Mouse (Mus musculus): ENCODE data around the gene Gm12185. TPM values are rescaled to one million over a fixed set of nuclear protein-coding genes. Genes with fewer than 3 reads are reported as not detected.
"Not testable (repeated sequence)": the region's sequence is repeated elsewhere in the genome, so short reads cannot be mapped to it uniquely, and the experiment has no call there.

The Gm12185 gene
- polyA plus RNA-seq, 1 experiment from 2014 or later: not detected

DNA sequence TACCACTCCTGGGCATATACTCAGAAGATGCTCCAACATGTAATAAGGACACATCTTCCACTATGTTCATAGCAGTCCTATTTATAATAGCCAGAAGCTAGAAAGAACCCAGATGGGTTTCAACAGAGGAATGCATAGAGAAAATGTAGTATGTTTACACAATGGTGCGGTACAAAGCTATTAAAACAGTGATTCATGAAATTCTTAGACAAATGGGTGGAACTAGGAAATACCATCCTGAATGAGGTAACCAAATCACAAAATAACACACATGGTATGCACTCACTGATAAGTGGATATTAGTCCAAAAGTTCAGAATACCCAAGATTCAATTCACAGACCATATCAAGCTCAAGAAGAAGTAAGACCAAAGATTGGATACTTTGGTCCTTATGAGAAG, 17.3 kb downstream of the Gm12185 start:
- H3K36me3 ChIP-seq; H3K27me3 ChIP-seq (ENCODE audit: low read depth, poor library complexity, severe bottlenecking); H3K4me1 ChIP-seq; H3K4me3 ChIP-seq; DNase-seq (ENCODE audit: low spot score); H3K9me3 ChIP-seq (replicated peaks); H3K27ac ChIP-seq: not testable (repeated sequence)
- WGBS: no CpG with 5 or more reads among the region's 1 CpGs

DNA sequence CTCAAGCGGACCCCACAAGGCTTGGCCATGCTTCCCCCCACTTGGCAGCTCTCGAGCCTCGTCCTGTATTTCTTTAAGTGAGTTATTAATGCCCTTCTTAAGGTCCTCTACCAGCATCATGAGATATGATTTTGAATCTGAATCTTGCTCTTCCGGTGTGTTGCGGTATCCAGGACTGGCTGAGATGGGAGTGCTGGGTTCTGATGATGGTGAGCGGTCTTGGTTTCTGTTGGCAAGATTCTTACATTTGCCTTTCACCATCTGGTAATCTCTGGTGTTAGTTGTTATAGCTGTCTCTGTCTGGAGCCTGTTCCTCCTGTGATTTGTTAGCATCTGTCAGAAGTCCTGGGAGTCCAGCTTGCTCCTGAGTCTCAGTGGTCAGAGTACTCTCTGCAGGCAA, 45.9 kb downstream of the Gm12185 start, which contains the start of gene Psme2b:
Psme2b (minus strand) TSS at position 101 of the 400 bp plus-strand sequence.
- DNase-seq (ENCODE audit: low spot score); H3K36me3 ChIP-seq; H3K4me3 ChIP-seq; H3K27ac ChIP-seq; H3K4me1 ChIP-seq; H3K27me3 ChIP-seq (ENCODE audit: low read depth, poor library complexity, severe bottlenecking); H3K9me3 ChIP-seq (replicated peaks): not testable (repeated sequence)
- 97% methylated on average over 6 of the region's 6 CpGs for WGBS

DNA sequence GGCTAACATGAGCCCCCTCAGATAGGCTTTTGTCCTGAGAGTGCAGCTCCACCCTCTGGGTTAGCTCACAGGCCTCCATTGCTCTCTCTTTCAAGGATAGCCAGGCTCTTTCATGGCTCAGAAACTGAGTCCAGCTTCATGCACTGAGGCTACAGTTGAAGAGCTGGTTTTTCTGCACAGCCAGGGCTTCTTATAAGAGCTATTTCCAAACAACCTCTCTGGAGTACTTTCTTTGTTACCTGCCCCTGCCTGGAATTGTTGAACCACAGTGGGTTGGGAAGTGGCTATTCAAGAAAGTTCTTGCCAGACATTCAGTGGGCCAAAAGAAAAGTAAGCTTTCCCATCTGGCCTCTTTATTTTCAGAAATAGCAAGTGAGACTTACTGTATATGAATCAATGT, 52.7 kb downstream of the Gm12185 start:
- not testable (repeated sequence) for DNase-seq (ENCODE audit: low spot score); H3K4me1 ChIP-seq; H3K4me3 ChIP-seq; H3K27me3 ChIP-seq (ENCODE audit: low read depth, poor library complexity, severe bottlenecking); H3K36me3 ChIP-seq; H3K27ac ChIP-seq; H3K9me3 ChIP-seq (replicated peaks)

DNA sequence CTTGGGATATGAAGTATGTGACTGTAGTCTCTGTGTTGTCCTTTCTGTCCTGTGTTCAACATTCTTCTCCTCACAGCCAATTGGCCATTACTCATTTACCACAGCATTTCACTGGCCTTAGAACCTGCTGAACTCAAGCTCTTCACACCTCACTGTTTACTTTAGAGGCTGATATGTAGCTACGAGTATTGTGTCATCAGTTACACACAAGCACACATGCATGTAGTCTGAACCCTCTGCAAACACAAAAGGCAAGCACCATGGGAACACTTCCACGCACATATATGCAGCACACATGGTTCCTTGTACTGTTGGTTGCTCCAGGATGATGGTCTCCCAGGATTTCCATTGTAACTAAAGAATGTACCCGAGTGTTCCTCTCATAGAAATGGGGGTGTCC, 56.7 kb downstream of the Gm12185 start:
- H3K27ac ChIP-seq; H3K4me3 ChIP-seq; H3K27me3 ChIP-seq (ENCODE audit: low read depth, poor library complexity, severe bottlenecking); H3K9me3 ChIP-seq (replicated peaks); DNase-seq (ENCODE audit: low spot score); H3K4me1 ChIP-seq; H3K36me3 ChIP-seq: not testable (repeated sequence)
- WGBS: no CpG with 5 or more reads among the region's 3 CpGs

DNA sequence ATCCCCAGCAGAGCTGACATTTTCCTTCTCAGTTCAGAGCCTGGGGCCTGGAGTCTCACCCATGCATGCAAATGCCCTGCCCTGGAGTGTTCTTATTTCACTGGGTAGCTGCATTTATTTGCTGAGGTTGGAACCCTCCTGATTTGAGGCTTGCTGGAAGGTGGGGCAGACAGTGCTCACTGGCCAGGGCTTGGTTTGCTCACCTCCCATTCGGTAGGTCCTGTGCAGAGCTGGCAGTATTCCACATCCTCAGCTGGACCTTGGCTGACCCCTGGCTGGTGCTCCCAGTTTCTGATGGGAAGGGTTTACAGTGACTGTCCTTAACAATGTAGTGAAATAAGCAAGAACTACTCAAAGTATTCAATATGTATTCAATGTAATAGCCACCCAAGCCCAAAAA, 58.1 kb downstream of the Gm12185 start:
- not testable (repeated sequence) for H3K27me3 ChIP-seq (ENCODE audit: low read depth, poor library complexity, severe bottlenecking); H3K4me3 ChIP-seq; H3K27ac ChIP-seq; H3K4me1 ChIP-seq; DNase-seq (ENCODE audit: low spot score); H3K36me3 ChIP-seq; H3K9me3 ChIP-seq (replicated peaks)
- WGBS: 90% methylated on average over 1 of the region's 1 CpGs

DNA sequence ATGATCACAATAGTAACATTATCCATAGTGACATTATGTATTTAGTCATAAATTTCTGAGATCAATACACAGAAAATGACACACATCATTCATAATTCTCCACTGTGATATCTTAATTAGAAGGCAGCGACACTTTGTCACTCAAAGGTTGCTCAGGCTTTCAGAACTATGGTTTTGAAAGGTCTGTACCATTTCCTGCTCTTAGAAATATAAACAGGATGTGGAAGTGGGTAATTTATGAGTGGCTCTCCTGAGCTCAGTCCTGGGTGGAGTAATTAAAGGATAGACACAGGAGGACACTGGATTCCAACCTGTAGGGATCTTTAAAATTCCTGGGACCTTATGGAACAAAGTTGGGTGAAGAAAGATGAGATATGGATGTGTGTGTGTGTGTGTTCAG, 58.6 kb downstream of the Gm12185 start:
- DNase-seq (ENCODE audit: low spot score); H3K27me3 ChIP-seq (ENCODE audit: low read depth, poor library complexity, severe bottlenecking); H3K4me3 ChIP-seq; H3K27ac ChIP-seq; H3K36me3 ChIP-seq; H3K9me3 ChIP-seq (replicated peaks); H3K4me1 ChIP-seq: not testable (repeated sequence)
- 79% methylated on average over 1 of the region's 1 CpGs for WGBS

DNA sequence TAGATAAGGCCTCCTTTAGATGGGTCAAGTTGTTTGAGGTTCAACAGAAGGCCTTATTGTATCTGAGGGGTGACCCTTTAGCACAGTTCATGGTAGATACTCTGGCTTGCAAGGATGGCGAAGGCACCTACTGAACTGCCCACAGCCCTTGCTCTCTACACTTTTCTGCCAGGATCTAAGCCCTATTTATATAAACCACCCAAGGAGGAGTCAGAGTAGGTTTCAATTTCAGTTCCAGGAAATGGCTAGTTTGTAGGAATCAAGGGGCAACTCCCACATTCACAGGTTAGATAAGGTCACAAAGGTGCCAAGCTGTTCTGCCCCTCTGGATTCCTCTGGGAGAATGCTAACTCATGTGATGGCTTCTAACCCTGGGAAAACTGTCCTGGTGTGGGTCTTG, 64.0 kb downstream of the Gm12185 start:
- H3K4me1 ChIP-seq; H3K36me3 ChIP-seq; H3K4me3 ChIP-seq; H3K9me3 ChIP-seq (replicated peaks); H3K27me3 ChIP-seq (ENCODE audit: low read depth, poor library complexity, severe bottlenecking); DNase-seq (ENCODE audit: low spot score); H3K27ac ChIP-seq: not testable (repeated sequence)
- 88% methylated on average over 1 of the region's 1 CpGs for WGBS

DNA sequence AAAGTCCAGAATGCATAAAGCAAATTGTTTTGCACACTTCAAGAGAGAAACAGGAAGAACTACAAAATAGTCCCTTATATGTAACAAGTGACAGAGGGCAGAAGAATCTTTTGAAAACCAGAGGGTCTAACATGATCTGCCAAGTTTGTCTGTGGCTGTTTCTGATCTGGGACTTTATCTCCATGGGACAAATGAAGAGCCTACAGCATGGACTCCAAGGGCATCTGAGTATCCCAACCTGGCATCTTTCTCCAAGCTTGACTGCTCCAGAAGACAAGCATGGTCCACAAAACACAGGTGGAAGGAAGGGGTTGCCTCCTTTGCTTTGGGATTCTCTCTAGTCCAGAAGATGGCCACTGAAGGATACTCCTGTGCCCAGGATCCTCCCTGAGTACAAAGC, 65.6 kb downstream of the Gm12185 start:
- H3K9me3 ChIP-seq (replicated peaks); H3K36me3 ChIP-seq; H3K27me3 ChIP-seq (ENCODE audit: low read depth, poor library complexity, severe bottlenecking); H3K4me3 ChIP-seq; DNase-seq (ENCODE audit: low spot score); H3K27ac ChIP-seq; H3K4me1 ChIP-seq: not testable (repeated sequence)

DNA sequence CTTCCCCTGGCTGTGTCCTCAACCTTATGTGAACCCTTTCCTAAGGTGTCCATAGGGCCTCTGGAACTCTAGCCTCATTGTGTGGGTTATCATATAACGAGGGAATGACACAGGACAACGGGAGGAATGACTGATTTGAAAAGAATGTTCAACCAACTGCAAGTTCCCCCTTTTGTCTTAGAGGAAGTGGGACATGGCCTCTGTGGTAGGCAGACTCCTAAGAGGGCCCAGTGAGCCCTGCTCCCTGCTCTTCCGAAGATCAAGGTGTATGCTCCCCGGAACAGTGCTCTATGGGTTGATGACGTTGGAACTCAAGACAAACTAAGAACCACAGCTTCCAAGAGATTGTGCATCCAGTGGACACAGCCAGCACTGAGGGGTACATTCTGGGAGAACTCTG, 68.2 kb downstream of the Gm12185 start:
- 89% methylated on average over 5 of the region's 5 CpGs for WGBS
- not testable (repeated sequence) for H3K4me3 ChIP-seq; H3K9me3 ChIP-seq (replicated peaks); H3K27ac ChIP-seq; H3K4me1 ChIP-seq; DNase-seq (ENCODE audit: low spot score); H3K36me3 ChIP-seq; H3K27me3 ChIP-seq (ENCODE audit: low read depth, poor library complexity, severe bottlenecking)

DNA sequence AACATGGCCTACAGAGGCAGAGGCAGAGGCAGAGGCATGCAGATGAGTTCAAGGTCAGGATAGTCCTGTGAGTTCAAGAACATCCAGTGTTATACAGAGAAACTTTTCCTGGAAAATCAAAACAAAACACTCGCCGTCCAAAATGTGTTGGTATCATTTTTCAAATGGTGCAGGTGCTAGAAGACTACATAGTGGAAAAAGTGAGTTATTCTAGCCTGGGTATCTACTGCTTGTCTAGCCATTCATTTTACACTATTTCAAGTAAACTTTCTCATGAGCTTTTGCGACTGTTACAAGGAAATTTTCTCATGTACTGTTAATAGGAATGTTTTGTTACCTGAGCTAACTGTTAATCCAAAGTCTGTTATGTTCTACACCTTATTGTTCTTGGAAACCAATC, 73.6 kb downstream of the Gm12185 start:
- Histone ChIP-seq H3K36me3 (no peaks in the 10 kb centered on the region), H3K9me3 (replicated peaks) (no peaks in the 10 kb centered on the region), H3K27ac (no peak overlapping the region), H3K27me3 (ENCODE audit: low read depth, poor library complexity, severe bottlenecking) (no peaks in the 10 kb centered on the region), H3K4me3 (no peak overlapping the region), H3K4me1 (no peaks in the 10 kb centered on the region)
- no peak for DNase-seq (ENCODE audit: low spot score)
- 89% methylated on average over 3 of the region's 3 CpGs for WGBS

DNA sequence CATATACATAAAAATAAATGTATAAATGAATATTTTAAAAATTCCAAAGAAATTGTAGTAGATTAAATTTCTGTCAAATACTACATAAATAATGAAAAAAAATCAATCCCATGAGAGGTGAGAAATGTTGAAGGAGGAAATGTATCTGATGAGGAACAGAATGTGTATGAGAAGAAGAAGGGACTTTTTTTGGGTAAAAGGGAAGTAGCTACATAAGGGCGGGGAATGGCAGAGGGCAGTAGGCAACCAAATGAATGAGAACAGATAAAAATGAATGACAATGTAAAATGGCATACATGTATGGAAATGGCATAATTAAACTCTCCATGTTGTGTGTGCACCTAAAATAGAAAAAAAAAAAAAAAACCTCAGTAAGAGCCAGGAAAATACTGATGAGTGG, 78.4 kb downstream of the Gm12185 start:
- H3K36me3 ChIP-seq: no peaks in the 10 kb centered on the region
- no peaks in the 10 kb centered on the region for H3K27me3 ChIP-seq (ENCODE audit: low read depth, poor library complexity, severe bottlenecking)
- no peak overlapping the region for H3K4me3 ChIP-seq
- DNase-seq (ENCODE audit: low spot score): no peak
- H3K27ac ChIP-seq: no peak overlapping the region
- H3K9me3 ChIP-seq (replicated peaks): no peaks in the 10 kb centered on the region
- H3K4me1 ChIP-seq: no peaks in the 10 kb centered on the region
- 91% methylated on average over 1 of the region's 1 CpGs for WGBS

DNA sequence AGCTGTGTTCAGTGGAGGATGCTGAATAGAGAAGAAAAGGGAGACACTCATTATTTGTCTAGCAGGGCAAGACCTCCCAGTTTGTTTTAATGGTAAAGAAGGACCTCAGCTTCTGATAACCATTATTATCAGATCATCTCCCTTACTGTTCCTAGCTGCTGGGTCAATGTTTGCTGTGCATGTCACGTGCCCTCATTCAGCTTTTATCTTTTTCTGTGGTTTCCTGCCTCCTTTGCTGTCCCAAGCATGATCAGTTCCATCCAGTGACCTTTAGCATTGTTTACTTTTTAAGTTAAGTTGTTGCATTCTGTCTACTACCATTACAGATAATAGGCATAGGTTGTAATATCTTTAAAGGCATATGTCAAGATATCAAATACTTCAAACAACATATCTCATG, 83.6 kb downstream of the Gm12185 start:
- H3K27me3 ChIP-seq (ENCODE audit: low read depth, poor library complexity, severe bottlenecking): no peaks in the 10 kb centered on the region
- H3K4me3 ChIP-seq: no peak overlapping the region
- H3K9me3 ChIP-seq (replicated peaks): no peaks in the 10 kb centered on the region
- no peaks in the 10 kb centered on the region for H3K4me1 ChIP-seq
- H3K36me3 ChIP-seq: no peaks in the 10 kb centered on the region
- no peak for DNase-seq (ENCODE audit: low spot score)
- WGBS: 71% methylated on average over 1 of the region's 1 CpGs
- no peak overlapping the region for H3K27ac ChIP-seq

DNA sequence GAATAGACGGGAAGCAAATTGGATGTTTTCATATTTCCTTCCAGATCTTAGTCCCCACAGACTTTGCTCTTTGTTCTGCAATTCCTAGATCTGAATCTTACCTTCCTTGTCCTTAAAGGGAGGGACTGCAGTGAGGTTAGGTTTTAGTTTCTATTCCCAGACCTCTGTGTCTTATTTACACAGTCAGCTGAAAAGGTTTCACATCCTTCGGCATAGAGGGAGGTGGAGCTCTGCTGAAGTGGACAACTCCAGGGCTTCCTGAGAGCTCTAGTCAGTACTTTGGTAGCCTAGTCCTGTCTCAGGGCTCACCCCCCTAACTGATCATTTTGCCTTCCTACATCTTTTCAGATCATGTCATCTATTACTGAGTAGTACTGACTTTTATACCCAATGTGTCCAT, 90.0 kb downstream of the Gm12185 start, which contains the start of gene Gm5431:
Gm5431 (minus strand) TSS at position 194 of the 400 bp plus-strand sequence.
- Histone ChIP-seq H3K27ac (no peak within 1 kb of the TSS), H3K4me3 (no peak within 1 kb of the TSS), H3K9me3 (replicated peaks) (no peaks in the 10 kb centered on the region), H3K27me3 (ENCODE audit: low read depth, poor library complexity, severe bottlenecking) (no peaks in the 10 kb centered on the region), H3K4me1 (no peaks in the 10 kb centered on the region), H3K36me3 (no peaks in the 10 kb centered on the region)
- 84% methylated on average over 2 of the region's 2 CpGs for WGBS
- no peak for DNase-seq (ENCODE audit: low spot score)

DNA sequence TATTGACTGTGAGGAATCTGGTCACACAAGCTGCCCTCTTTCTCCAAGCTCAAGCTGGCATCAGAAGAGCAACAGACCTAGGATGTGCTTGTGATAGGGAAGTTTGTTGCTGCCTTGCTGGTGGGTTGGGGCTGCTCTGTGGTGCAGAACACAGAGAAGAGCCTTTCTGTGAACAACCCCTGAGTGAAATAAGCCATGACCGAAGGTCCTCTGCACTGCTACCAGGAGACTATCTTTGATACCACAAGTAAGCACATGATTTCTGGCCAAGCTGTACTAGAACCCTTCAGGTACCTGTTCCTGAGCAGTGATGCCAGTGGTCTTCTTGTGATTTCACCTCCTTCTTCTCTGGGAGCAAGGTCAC, 90.5 kb downstream of the Gm12185 start:
- H3K4me1 ChIP-seq; DNase-seq (ENCODE audit: low spot score); H3K36me3 ChIP-seq; H3K27me3 ChIP-seq (ENCODE audit: low read depth, poor library complexity, severe bottlenecking); H3K27ac ChIP-seq; H3K4me3 ChIP-seq; H3K9me3 ChIP-seq (replicated peaks): not testable (repeated sequence)
- WGBS: 89% methylated on average over 1 of the region's 1 CpGs

Measured in limb, embryonic 10.5 days (tissue).